Mouse (Mus musculus) urinary bladder, postnatal 10 days (tissue): ENCODE results near the gene Uchl4.
"Not testable (repeated sequence)": the region's sequence is repeated elsewhere in the genome, so short reads cannot be mapped to it uniquely, and the experiment has no call there.

Experiments used
- DNase-seq: peaks from one replicate; pipeline ENCODE4 v3.0.0; 2022; ENCODE audit warnings: low spot score

The Uchl4 gene

GRCm38 (mm10) chr9:64231171-64231570, 3.8 kb upstream of the Uchl4 start:
- DNase-seq: no peak

GRCm38 (mm10) chr9:64231674-64232073, 3.3 kb upstream of the Uchl4 start:
- DNase-seq: no peak

- no peak for DNase-seq
These were observed 2.6 kb upstream of the Uchl4 start for GRCm38 (mm10) chr9:64232257-64232957.

DNA sequence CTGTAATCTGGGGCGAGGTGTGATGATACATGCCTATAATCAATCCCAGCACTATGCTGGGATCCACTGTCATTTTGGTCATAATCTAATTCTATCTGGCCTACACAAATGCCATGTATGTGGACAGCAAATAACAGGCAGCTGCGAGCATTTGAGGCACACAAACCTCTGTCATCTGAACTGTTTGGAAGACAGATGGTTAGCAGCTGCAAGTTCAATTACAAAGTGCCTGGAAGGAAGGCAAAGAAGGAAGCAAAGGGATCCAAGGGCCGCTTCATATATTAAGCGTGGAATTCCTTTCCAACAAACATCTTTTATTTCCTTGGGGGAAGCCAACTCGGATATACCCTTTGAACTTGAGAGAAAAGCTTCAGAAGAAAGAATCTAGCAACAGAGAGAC, 1.3 kb upstream of the Uchl4 start:
- DNase-seq: no peak

- DNase-seq: no peak
These were observed 1.1 kb downstream of the Uchl4 start for GRCm38 (mm10) chr9:64236056-64236455.

GRCm38 (mm10) chr9:64240116-64240515, 5.1 kb downstream of the Uchl4 start:
- no peak for DNase-seq

DNA sequence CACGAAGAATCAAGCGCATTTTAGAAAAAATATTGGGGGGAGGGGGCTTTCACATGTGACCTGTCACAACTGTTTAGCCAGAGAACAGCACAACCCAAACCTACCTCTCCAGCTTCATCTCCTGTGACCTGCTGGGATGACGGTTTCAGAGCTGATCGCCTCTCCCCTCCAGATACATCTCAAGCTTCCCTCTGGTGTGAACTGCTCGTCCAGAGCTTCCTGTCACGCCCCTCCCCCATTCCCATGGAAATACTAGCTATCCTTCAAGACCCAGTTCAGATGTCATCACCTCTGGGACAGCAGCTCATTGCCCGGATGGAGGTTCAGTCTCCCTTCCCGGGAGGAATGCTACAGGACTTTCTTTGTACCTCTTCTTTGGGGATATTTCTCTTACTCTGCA, 5.7 kb downstream of the Uchl4 start:
- DNase-seq: no peak

- no peak for DNase-seq
These were observed 7.4 kb downstream of the Uchl4 start for GRCm38 (mm10) chr9:64242381-64242831.

- no peak for DNase-seq
These were observed 14.4 kb downstream of the Uchl4 start for GRCm38 (mm10) chr9:64249371-64249770.

DNA sequence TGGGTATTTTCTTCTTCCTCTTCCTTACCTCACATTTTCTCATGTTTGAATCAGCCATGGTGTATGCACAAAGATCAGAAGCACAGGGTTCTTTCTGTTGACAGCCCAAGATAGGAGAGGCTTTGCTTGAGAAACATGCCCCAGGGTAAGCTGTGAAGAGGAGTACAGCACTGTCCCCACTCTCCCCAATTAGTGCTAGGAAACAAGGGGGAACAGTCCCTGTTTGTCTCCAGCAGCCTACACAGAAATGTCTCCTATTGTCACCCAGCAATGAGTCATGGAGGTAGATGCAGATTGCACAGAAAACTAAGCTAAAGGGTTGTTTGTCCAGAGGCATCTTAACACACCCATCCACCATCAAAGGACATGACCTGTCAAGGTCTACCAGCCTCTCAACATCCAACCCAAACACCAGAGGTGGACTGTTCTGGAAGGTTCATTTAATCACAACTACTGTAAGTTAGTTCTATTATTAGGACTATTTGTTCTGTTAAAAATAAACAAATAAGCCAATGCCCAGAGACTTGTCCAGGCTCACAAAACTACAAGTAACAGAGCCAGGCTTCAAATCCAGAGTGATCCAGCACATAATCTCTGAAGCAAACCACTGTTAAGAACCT, 15.2 kb downstream of the Uchl4 start:
- no peak for DNase-seq

DNA sequence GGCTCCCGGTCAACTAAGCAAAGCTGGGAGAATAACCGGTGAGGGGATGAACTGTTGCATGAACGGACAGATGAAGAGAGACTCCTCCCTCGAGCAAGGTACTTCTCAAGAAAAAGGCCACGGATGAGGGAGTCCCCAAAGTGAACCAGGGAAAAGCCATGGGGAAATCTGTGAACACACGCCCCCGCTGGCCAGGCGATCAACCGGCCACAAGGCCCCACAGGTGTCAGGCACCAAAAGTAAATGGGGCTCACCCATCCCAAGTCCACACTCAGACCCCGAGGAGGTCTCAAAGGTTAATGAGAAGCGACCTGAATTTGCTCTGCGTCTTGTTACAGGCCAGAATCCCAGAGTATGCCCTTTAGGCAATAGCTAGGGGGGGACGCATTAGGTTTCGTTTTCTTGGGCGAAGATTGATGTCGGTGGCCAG, 17.6 kb downstream of the Uchl4 start:
- no peak for DNase-seq

DNA sequence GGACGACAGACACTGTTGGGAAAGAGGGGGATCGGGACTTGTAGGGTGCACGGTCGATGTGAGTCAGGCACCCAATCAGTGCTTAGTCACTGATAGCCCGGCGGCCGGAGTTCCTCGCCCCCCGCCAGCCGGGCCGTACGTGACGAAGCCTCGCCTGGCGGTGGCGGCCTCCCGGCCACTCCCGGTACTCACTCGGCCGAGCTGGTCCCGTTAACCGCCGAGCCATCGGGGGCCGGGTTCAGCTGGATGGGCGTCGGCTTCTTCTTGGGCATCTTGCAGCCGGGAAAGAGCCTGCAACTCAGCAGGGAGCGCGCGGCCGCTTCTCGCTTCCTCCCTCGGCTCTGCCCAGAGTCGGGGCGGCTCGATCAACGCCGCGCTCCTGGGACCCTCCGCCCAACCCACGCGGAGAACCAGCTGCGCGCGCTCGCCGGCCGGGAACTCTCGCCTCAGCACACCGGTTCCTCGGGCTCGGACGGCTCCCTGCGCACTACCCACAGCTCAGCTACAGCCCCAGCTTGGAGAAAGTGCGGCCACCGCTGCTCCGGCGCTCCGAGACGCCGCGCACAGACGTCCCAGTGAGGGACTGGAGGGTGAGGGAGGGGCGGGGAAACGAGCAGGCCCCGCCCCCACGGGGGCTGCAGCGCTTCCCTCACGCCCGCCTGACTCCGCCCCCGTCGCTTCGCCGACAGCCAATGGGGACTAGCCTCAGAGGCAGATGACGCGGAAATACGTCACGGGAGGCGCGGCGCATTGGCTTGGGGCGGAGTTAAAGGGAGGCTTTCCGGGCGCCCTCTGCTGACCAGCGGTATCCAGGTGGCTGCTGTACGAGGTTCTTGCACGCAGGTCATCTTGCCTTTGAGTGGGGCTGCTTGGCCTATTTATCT, 18.3 kb downstream of the Uchl4 start, which contains the start of gene Map2k1:
Map2k1 (minus strand) TSS at position 611 of the 884 bp plus-strand sequence.
- DNase-seq: peak; percentile 100

DNA sequence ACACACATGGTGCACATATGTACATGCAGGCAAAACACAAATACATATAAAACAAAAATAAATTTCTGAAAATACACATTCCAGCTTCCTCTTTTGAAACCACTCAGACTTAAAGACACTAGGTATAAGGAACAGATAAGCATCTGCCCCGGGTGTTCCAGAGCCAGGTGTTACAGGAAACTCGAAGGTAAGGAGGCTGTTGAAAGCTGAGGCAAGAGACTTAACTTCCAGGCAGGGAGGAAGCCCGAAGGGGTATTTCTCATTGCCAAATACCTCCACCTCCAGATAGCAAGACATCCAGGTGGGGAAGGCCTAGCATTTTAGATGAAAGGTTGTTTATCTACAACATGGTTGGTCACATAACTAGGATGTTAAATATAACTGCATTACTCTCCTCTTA, 20.4 kb downstream of the Uchl4 start:
- no peak for DNase-seq

DNA sequence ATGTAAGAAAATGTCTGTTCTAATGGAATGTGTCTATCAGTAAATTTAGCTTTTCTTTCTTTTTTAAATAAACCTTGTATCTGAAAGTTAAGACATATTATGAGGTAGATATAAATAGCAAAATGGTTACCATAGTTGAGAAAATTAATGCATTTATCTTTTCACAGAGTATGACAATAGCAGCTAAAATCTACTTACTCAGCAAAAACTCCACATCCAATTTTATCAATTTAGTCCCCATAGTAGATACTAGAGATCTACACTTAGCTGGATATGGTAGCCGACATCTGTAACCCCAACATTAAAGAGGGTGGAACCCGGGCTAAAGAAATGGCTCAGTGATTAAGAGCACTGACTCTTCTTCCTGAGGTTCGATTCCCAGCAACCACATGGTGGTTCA, 21.2 kb downstream of the Uchl4 start:
- no peak for DNase-seq

DNA sequence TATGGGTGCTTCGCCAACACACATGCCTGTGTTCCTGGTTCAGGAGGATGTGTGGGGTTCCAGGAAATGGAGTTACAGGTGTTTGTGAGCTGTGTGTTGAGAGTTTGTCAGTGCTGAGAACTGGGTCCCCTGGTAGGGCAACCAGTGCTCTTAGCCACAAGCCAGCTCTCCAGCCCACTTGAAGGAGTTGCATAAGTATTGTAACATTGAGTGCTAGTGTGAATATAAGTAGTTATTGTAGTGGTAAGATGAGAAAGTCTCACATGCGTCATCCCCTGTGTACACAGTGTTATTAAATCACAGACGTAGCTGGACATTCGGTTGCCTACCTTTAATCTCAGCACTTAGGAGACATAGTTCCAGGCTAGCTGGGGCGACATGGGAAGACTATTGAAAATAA, 24.9 kb downstream of the Uchl4 start:
- no peak for DNase-seq

- no peak for DNase-seq
These were observed 26.0 kb downstream of the Uchl4 start for GRCm38 (mm10) chr9:64261023-64261422.

- DNase-seq: no peak
These were observed 29.8 kb downstream of the Uchl4 start for GRCm38 (mm10) chr9:64264813-64265212.

- DNase-seq: no peak
These were observed 32.2 kb downstream of the Uchl4 start for GRCm38 (mm10) chr9:64267231-64267630.

- no peak for DNase-seq
These were observed 33.2 kb downstream of the Uchl4 start for GRCm38 (mm10) chr9:64268196-64268595.

- not testable (repeated sequence) for DNase-seq
These were observed 33.8 kb downstream of the Uchl4 start for GRCm38 (mm10) chr9:64268836-64269235.

DNA sequence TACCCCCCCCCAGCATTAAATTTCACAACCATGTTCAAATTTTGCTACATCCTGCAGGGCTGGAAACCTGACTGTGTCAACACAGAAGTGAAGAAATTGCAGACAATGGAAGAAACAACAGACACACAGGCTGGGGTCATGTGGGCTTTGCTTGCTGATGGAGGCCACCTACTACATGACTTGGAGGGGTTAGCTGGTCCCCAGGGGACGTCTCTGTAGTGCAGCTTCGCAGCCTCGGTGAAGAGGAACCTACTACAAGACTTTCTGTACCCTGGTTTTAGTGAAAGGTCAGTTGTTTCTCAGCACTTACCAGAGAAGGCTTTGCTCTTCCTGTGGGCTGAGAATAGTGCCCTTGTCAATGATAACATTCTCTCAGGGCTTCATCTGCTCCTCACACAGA, 36.2 kb downstream of the Uchl4 start:
- DNase-seq: no peak

DNA sequence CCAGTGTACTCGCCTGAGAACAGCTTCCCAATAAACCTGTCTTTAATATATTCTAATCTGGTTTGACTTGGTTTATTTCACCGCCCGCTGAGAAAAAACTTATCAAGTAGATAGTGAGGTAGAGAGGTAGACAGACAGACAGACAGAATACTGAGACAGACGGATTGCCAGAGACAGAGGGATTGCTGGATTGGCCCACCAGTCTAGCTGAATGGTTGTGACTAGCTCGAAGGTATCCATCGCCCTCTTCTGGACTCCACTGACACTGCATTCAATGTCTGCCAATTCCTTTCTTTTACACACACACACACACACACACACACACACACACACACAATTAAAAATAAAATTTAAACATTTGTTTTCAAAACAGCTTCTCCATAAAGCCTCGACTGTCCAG, 37.6 kb downstream of the Uchl4 start:
- no peak for DNase-seq

GRCm38 (mm10) chr9:64273757-64274156, 38.8 kb downstream of the Uchl4 start:
- DNase-seq: no peak
